Mouse (Mus musculus): Measurements from ENCODE around the gene St3gal3. TPM values are rescaled to one million over a fixed set of nuclear protein-coding genes. Genes with fewer than 3 reads are reported as not detected.

The St3gal3 gene
- polyA plus RNA-seq, 1 experiment from 2014 or later: 6.2 TPM

GRCm38 (mm10) chr4:118148317-118148687 lies 13.6 kb upstream of the St3gal3 start:
- 51% methylated on average over 10 of the region's 10 CpGs for WGBS
- Histone ChIP-seq H3K4me3 (ENCODE audit: control insufficient read depth in 1 of 2, insufficient read depth in 1 of 2, low read depth in 1 of 2, low read length in 2 of 2) (no peak overlapping the region), H3K4me1 (ENCODE audit: control insufficient read depth in 2 of 2, insufficient read depth in 2 of 2, low read length in 2 of 2) (no peaks in the 10 kb centered on the region; a peak in 1 of 4 replicates), H3K4me2 (ENCODE audit: low read length) (no peak overlapping the region), H3K27ac (replicated peaks in 1 of 2; ENCODE audit: control insufficient read depth in 1 of 2, insufficient read depth in 1 of 2, low read depth in 2 of 2, low read length in 2 of 2) (no peak overlapping the region), H3K9ac (ENCODE audit: low read length) (no peak overlapping the region), H3K36me3 (ENCODE audit: control insufficient read depth, insufficient read depth, low read length) (peaks cover 99% of the 10 kb centered on the region), H3K9me3 (ENCODE audit: control insufficient read depth, low read length) (no peaks in the 10 kb centered on the region), H3K27me3 (ENCODE audit: control insufficient read depth, insufficient read depth, low read length) (no peaks in the 10 kb centered on the region)
- ATAC-seq (ENCODE audit: insufficient number of reproducible peaks, insufficient read depth, low FRiP score, low read depth): no peak

- H3K4me3 ChIP-seq (ENCODE audit: control insufficient read depth in 1 of 2, insufficient read depth in 1 of 2, low read depth in 1 of 2, low read length in 2 of 2): no peak overlapping the region
- no peaks in the 10 kb centered on the region for H3K9me3 ChIP-seq (ENCODE audit: control insufficient read depth, low read length)
- H3K4me2 ChIP-seq (ENCODE audit: low read length): no peak overlapping the region
- H3K9ac ChIP-seq (ENCODE audit: low read length): no peak overlapping the region
- WGBS: 88% methylated on average over 19 of the region's 19 CpGs
- H3K36me3 ChIP-seq (ENCODE audit: control insufficient read depth, insufficient read depth, low read length): peaks cover 99% of the 10 kb centered on the region
- no peak for ATAC-seq (ENCODE audit: insufficient number of reproducible peaks, insufficient read depth, low FRiP score, low read depth)
- H3K27ac ChIP-seq (replicated peaks in 1 of 2; ENCODE audit: control insufficient read depth in 1 of 2, insufficient read depth in 1 of 2, low read depth in 2 of 2, low read length in 2 of 2): no peak overlapping the region
- H3K4me1 ChIP-seq (ENCODE audit: control insufficient read depth in 2 of 2, insufficient read depth in 2 of 2, low read length in 2 of 2): no peaks in the 10 kb centered on the region; a peak in 1 of 4 replicates
- H3K27me3 ChIP-seq (ENCODE audit: control insufficient read depth, insufficient read depth, low read length): no peaks in the 10 kb centered on the region
Observed at GRCm38 (mm10) chr4:118147547-118148316, 13.0 kb upstream of the St3gal3 start.

- H3K9me3 ChIP-seq (ENCODE audit: control insufficient read depth, low read length): no peaks in the 10 kb centered on the region
- H3K9ac ChIP-seq (ENCODE audit: low read length): no peak overlapping the region
- no peak for ATAC-seq (ENCODE audit: insufficient number of reproducible peaks, insufficient read depth, low FRiP score, low read depth)
- H3K36me3 ChIP-seq (ENCODE audit: control insufficient read depth, insufficient read depth, low read length): peaks cover 99% of the 10 kb centered on the region
- no peaks in the 10 kb centered on the region for H3K27me3 ChIP-seq (ENCODE audit: control insufficient read depth, insufficient read depth, low read length)
- H3K4me2 ChIP-seq (ENCODE audit: low read length): no peak overlapping the region
- no peak overlapping the region for H3K4me3 ChIP-seq (ENCODE audit: control insufficient read depth in 1 of 2, insufficient read depth in 1 of 2, low read depth in 1 of 2, low read length in 2 of 2)
- H3K4me1 ChIP-seq (ENCODE audit: control insufficient read depth in 2 of 2, insufficient read depth in 2 of 2, low read length in 2 of 2): no peaks in the 10 kb centered on the region; a peak in 1 of 4 replicates
- H3K27ac ChIP-seq (replicated peaks in 1 of 2; ENCODE audit: control insufficient read depth in 1 of 2, insufficient read depth in 1 of 2, low read depth in 2 of 2, low read length in 2 of 2): no peak overlapping the region
- 81% methylated on average over 10 of the region's 10 CpGs for WGBS
Observed at GRCm38 (mm10) chr4:118147090-118147489, 12.4 kb upstream of the St3gal3 start.

GRCm38 (mm10) chr4:118144324-118144723 lies 9.6 kb upstream of the St3gal3 start:
- no peak overlapping the region for H3K4me3 ChIP-seq (ENCODE audit: control insufficient read depth in 1 of 2, insufficient read depth in 1 of 2, low read depth in 1 of 2, low read length in 2 of 2)
- no peaks in the 10 kb centered on the region for H3K27me3 ChIP-seq (ENCODE audit: control insufficient read depth, insufficient read depth, low read length)
- H3K27ac ChIP-seq (replicated peaks in 1 of 2; ENCODE audit: control insufficient read depth in 1 of 2, insufficient read depth in 1 of 2, low read depth in 2 of 2, low read length in 2 of 2): no peak overlapping the region
- H3K36me3 ChIP-seq (ENCODE audit: control insufficient read depth, insufficient read depth, low read length): peaks cover 97% of the 10 kb centered on the region
- H3K4me1 ChIP-seq (ENCODE audit: control insufficient read depth in 2 of 2, insufficient read depth in 2 of 2, low read length in 2 of 2): no peaks in the 10 kb centered on the region
- no peak overlapping the region for H3K9ac ChIP-seq (ENCODE audit: low read length)
- 90% methylated on average over 9 of the region's 9 CpGs for WGBS
- no peak overlapping the region for H3K4me2 ChIP-seq (ENCODE audit: low read length)
- ATAC-seq (ENCODE audit: insufficient number of reproducible peaks, insufficient read depth, low FRiP score, low read depth): no peak
- H3K9me3 ChIP-seq (ENCODE audit: control insufficient read depth, low read length): no peaks in the 10 kb centered on the region

GRCm38 (mm10) chr4:118143679-118144078 lies 9.0 kb upstream of the St3gal3 start:
- WGBS: 90% methylated on average over 7 of the region's 7 CpGs
- H3K27ac ChIP-seq (replicated peaks in 1 of 2; ENCODE audit: control insufficient read depth in 1 of 2, insufficient read depth in 1 of 2, low read depth in 2 of 2, low read length in 2 of 2): no peak overlapping the region
- H3K9me3 ChIP-seq (ENCODE audit: control insufficient read depth, low read length): no peaks in the 10 kb centered on the region
- peaks cover 3 to 6% of the 10 kb centered on the region in 2 experiments; a peak in 3 of 4 replicates for H3K4me1 ChIP-seq (ENCODE audit: control insufficient read depth in 2 of 2, insufficient read depth in 2 of 2, low read length in 2 of 2)
- no peaks in the 10 kb centered on the region for H3K27me3 ChIP-seq (ENCODE audit: control insufficient read depth, insufficient read depth, low read length)
- no peak overlapping the region for H3K4me3 ChIP-seq (ENCODE audit: control insufficient read depth in 1 of 2, insufficient read depth in 1 of 2, low read depth in 1 of 2, low read length in 2 of 2)
- no peak for ATAC-seq (ENCODE audit: insufficient number of reproducible peaks, insufficient read depth, low FRiP score, low read depth)
- no peak overlapping the region for H3K9ac ChIP-seq (ENCODE audit: low read length)
- H3K4me2 ChIP-seq (ENCODE audit: low read length): no peak overlapping the region
- peaks cover 94% of the 10 kb centered on the region for H3K36me3 ChIP-seq (ENCODE audit: control insufficient read depth, insufficient read depth, low read length)

GRCm38 (mm10) chr4:118141511-118141910 lies 6.8 kb upstream of the St3gal3 start:
- no peak overlapping the region for H3K27ac ChIP-seq (replicated peaks in 1 of 2; ENCODE audit: control insufficient read depth in 1 of 2, insufficient read depth in 1 of 2, low read depth in 2 of 2, low read length in 2 of 2)
- H3K36me3 ChIP-seq (ENCODE audit: control insufficient read depth, insufficient read depth, low read length): peaks cover 94% of the 10 kb centered on the region
- H3K9me3 ChIP-seq (ENCODE audit: control insufficient read depth, low read length): no peaks in the 10 kb centered on the region
- no peaks in the 10 kb centered on the region for H3K27me3 ChIP-seq (ENCODE audit: control insufficient read depth, insufficient read depth, low read length)
- no peak for ATAC-seq (ENCODE audit: insufficient number of reproducible peaks, insufficient read depth, low FRiP score, low read depth)
- H3K4me2 ChIP-seq (ENCODE audit: low read length): no peak overlapping the region
- no peak overlapping the region for H3K9ac ChIP-seq (ENCODE audit: low read length)
- WGBS: 95% methylated on average over 5 of the region's 5 CpGs
- no peak overlapping the region for H3K4me3 ChIP-seq (ENCODE audit: control insufficient read depth in 1 of 2, insufficient read depth in 1 of 2, low read depth in 1 of 2, low read length in 2 of 2)
- peaks cover 3 to 7% of the 10 kb centered on the region in 2 experiments; a peak in 3 of 4 replicates for H3K4me1 ChIP-seq (ENCODE audit: control insufficient read depth in 2 of 2, insufficient read depth in 2 of 2, low read length in 2 of 2)

- no peak for ATAC-seq (ENCODE audit: insufficient number of reproducible peaks, insufficient read depth, low FRiP score, low read depth)
- Histone ChIP-seq H3K27me3 (ENCODE audit: control insufficient read depth, insufficient read depth, low read length) (no peaks in the 10 kb centered on the region), H3K27ac (replicated peaks in 1 of 2; ENCODE audit: control insufficient read depth in 1 of 2, insufficient read depth in 1 of 2, low read depth in 2 of 2, low read length in 2 of 2) (peak overlapping the region in 1 of 2 experiments; percentile 28; a peak in 1 of 4 replicates), H3K9ac (ENCODE audit: low read length) (no peak overlapping the region), H3K4me1 (ENCODE audit: control insufficient read depth in 2 of 2, insufficient read depth in 2 of 2, low read length in 2 of 2) (peaks cover 5 to 9% of the 10 kb centered on the region in 2 experiments; a peak in 3 of 4 replicates), H3K4me3 (ENCODE audit: control insufficient read depth in 1 of 2, insufficient read depth in 1 of 2, low read depth in 1 of 2, low read length in 2 of 2) (no peak overlapping the region), H3K4me2 (ENCODE audit: low read length) (no peak overlapping the region), H3K9me3 (ENCODE audit: control insufficient read depth, low read length) (no peaks in the 10 kb centered on the region), H3K36me3 (ENCODE audit: control insufficient read depth, insufficient read depth, low read length) (peaks cover 72% of the 10 kb centered on the region)
- WGBS: 38% methylated on average over 5 of the region's 5 CpGs
Observed at GRCm38 (mm10) chr4:118138891-118139290, 4.2 kb upstream of the St3gal3 start.

GRCm38 (mm10) chr4:118137857-118138256 lies 3.1 kb upstream of the St3gal3 start:
- Histone ChIP-seq H3K4me3 (ENCODE audit: control insufficient read depth in 1 of 2, insufficient read depth in 1 of 2, low read depth in 1 of 2, low read length in 2 of 2) (no peak overlapping the region), H3K27ac (replicated peaks in 1 of 2; ENCODE audit: control insufficient read depth in 1 of 2, insufficient read depth in 1 of 2, low read depth in 2 of 2, low read length in 2 of 2) (no peak overlapping the region), H3K4me1 (ENCODE audit: control insufficient read depth in 2 of 2, insufficient read depth in 2 of 2, low read length in 2 of 2) (peaks cover 5 to 14% of the 10 kb centered on the region in 2 experiments), H3K4me2 (ENCODE audit: low read length) (no peak overlapping the region), H3K27me3 (ENCODE audit: control insufficient read depth, insufficient read depth, low read length) (no peaks in the 10 kb centered on the region), H3K36me3 (ENCODE audit: control insufficient read depth, insufficient read depth, low read length) (peaks cover 61% of the 10 kb centered on the region), H3K9ac (ENCODE audit: low read length) (no peak overlapping the region), H3K9me3 (ENCODE audit: control insufficient read depth, low read length) (no peaks in the 10 kb centered on the region)
- ATAC-seq (ENCODE audit: insufficient number of reproducible peaks, insufficient read depth, low FRiP score, low read depth): no peak
- 87% methylated on average over 16 of the region's 16 CpGs for WGBS

Measured in heart, embryonic 14.5 days (tissue).